Mouse (Mus musculus) lung, adult 2 months (tissue): ENCODE measurements around the gene Dstyk.

Source experiments
- CTCF ChIP-seq: fragments of 200-500 bp; IDR thresholded peaks from 2 replicates; pipeline ENCODE4 v1.5.1; 2011; ENCODE audit warnings: mild to moderate bottlenecking, low read length, control low read depth; ENCODE audit not compliant: insufficient read depth
- POLR2A ChIP-seq: fragments of 200-500 bp; IDR thresholded peaks from 2 replicates; pipeline ENCODE4 v1.6.1; 2011; ENCODE audit warnings: low read depth, mild to moderate bottlenecking, control low read depth, low read length, borderline replicate concordance; ENCODE audit errors: extremely low read depth

DNA sequence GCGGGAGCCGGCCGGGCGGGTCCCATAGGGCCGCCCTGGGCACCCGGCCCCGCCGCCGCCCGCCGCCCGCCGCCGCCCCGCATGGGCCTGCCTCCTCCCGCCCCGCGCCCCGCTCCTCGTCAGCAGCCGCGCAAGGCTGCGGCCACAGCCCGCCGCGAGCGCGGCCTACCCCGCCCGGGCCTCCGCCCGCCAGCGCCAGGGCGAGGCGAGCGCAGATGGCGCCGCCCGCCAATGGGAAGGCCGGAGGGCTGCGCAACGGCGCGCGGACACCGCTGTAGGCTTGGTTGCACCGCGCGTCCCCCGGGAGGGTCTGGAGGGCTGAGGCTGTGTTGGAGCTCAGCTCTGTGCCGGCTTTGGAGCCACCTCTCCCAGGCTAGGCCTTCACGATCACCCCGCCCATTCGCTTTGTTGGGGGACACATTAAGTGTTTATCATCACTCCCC lies 25.8 kb upstream of the Dstyk start:
- TF ChIP-seq CTCF (no peak), POLR2A (peak; percentile 60; the same call in 1 of the 2 replicates)
